Mouse (Mus musculus): ENCODE results near the gene Cox7a2l.

DNA sequence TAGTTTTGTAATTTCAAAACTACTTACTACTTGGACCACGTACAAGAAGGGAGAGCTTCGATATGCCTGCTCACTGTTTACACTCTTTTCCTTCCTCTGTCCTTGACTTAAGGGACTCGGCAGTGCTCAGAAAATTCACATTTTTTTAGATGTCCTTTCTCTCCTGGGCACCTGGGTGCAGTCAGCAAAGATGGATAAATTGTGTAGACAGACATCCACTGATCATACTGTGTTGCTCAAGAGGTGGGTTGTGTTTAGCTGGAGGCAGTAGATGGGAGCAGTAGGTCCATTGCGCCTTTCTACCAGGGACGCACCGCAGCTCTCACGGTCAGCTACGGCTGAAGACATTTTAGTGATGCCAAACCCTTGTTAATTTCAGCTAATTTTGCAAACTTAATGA is 64.7 kb downstream of the Cox7a2l start:
- TF ChIP-seq TAL1 (IDR thresholded peaks at IDR 0.05; ENCODE audit: low read length): no peak
- TF ChIP-seq GATA1 (IDR thresholded peaks at IDR 0.05; ENCODE audit: low read length): no peak
